Mouse (Mus musculus) kidney, adult 2 months (tissue): ENCODE data around the gene Pdcd5. TPM values are rescaled to one million over a fixed set of nuclear protein-coding genes. Genes with fewer than 3 reads are reported as not detected.

Experiments used
- DNase-seq: peaks from one replicate; pipeline ENCODE4 v3.0.0; 2021
- H3K27ac ChIP-seq: fragments of 200-500 bp; 2 replicates; pipeline ENCODE4 v1.5.1; 2012; ENCODE audit warnings: low read depth, low read length, control low read depth, inconsistent platforms; ENCODE audit not compliant: insufficient read depth
- H3K27me3 ChIP-seq: fragments of 200-500 bp; replicated peaks from 2 replicates; pipeline ENCODE4 v1.6.1; 2012; ENCODE audit warnings: mild to moderate bottlenecking, moderate library complexity, low read length, inconsistent platforms; ENCODE audit not compliant: control insufficient read depth, insufficient read depth
- H3K36me3 ChIP-seq: fragments of 200-500 bp; 2 replicates; pipeline ENCODE4 v1.6.1; 2012; ENCODE audit warnings: mild to moderate bottlenecking, moderate library complexity, low read length, inconsistent platforms; ENCODE audit not compliant: control insufficient read depth, insufficient read depth
- H3K4me1 ChIP-seq: fragments of 200-500 bp; 2 replicates; pipeline ENCODE4 v1.6.1; 2011; ENCODE audit warnings: low read length; ENCODE audit not compliant: control insufficient read depth, insufficient read depth
- H3K4me3 ChIP-seq: fragments of 200-500 bp; 2 replicates; pipeline ENCODE4 v1.5.1; 2011; ENCODE audit warnings: mild to moderate bottlenecking, low read depth, low read length, control low read depth; ENCODE audit not compliant: insufficient read depth
- CTCF ChIP-seq: fragments of 200-500 bp; conservative IDR thresholded peaks from 2 replicates; pipeline ENCODE4 v1.5.1; 2011; ENCODE audit warnings: low read depth, mild to moderate bottlenecking, control low read depth, low read length, moderate library complexity, mixed read lengths; ENCODE audit not compliant: insufficient read depth, insufficient read length
- POLR2A ChIP-seq: fragments of 200-500 bp; IDR thresholded peaks from one replicate; pipeline ENCODE4 v1.6.1; 2011; ENCODE audit warnings: low read depth, low read length, control low read depth
- WGBS: fragments of 180-500 bp; shearing (Covaris S2); methylation state at CpG from one replicate; pipeline ENCODE4 v1.1.7; 2018; 5-methylcytosine and 5-hydroxymethylcytosine counted together
- polyA plus RNA-seq: library from polyadenylated mRNA; depleted of rRNA; stranded (reverse); fragments of >200 nt; gene quantifications from 2 replicates; pipeline ENCODE4 v1.2.3, GENCODE M21; 2012

Pdcd5 gene
- polyA plus RNA-seq, 1 experiment = 57.4 TPM

GRCm38 (mm10) chr7:35640072-35640471 lies 7.2 kb downstream of the Pdcd5 start:
- no peak for TF ChIP-seq CTCF
- no peak for TF ChIP-seq POLR2A
- WGBS = 71% methylated on average over 6 of the region's 6 CpGs
- H3K4me3 ChIP-seq = no peak overlapping the region
- H3K4me1 ChIP-seq = no peaks in the 10 kb centered on the region
- H3K27ac ChIP-seq = no peak overlapping the region
- no peak for DNase-seq
- 0 out of 2 replicates have a peak, but pooled peaks cover 2% of the 10 kb centered on the region for H3K36me3 ChIP-seq
- no peaks in the 10 kb centered on the region for H3K27me3 ChIP-seq

GRCm38 (mm10) chr7:35636874-35637273 lies 10.4 kb downstream of the Pdcd5 start:
- Histone ChIP-seq H3K4me1 (no peaks in the 10 kb centered on the region), H3K36me3 (0 out of 2 replicates have a peak, but pooled peaks cover 2% of the 10 kb centered on the region), H3K27me3 (no peaks in the 10 kb centered on the region), H3K27ac (no peak overlapping the region), H3K4me3 (no peak overlapping the region)
- 94% methylated on average over 9 of the region's 9 CpGs for WGBS
- DNase-seq = no peak
- TF ChIP-seq POLR2A (no peak), CTCF (no peak)

- TF ChIP-seq CTCF (peak; percentile 42), POLR2A (no peak)
- H3K36me3 ChIP-seq = no peaks in the 10 kb centered on the region; the same call in 1 of the 2 replicates
- H3K4me1 ChIP-seq = no peaks in the 10 kb centered on the region
- no peak overlapping the region for H3K4me3 ChIP-seq
- H3K27ac ChIP-seq = no peak overlapping the region
- DNase-seq = peak; percentile 24
- WGBS = 47% methylated on average over 6 of the region's 6 CpGs
- no peaks in the 10 kb centered on the region for H3K27me3 ChIP-seq
Observed at GRCm38 (mm10) chr7:35636229-35636628, 11.1 kb downstream of the Pdcd5 start.

- Histone ChIP-seq H3K27ac (no peak overlapping the region), H3K4me1 (no peaks in the 10 kb centered on the region), H3K4me3 (no peak overlapping the region), H3K36me3 (no peaks in the 10 kb centered on the region; the same call in 1 of the 2 replicates), H3K27me3 (no peaks in the 10 kb centered on the region)
- DNase-seq = peak; percentile 10
- TF ChIP-seq CTCF (peak; percentile 71), POLR2A (no peak)
- 83% methylated on average over 5 of the region's 5 CpGs for WGBS
Observed at GRCm38 (mm10) chr7:35628496-35628895, 18.8 kb downstream of the Pdcd5 start.

- H3K36me3 ChIP-seq = no peaks in the 10 kb centered on the region; the same call in 1 of the 2 replicates
- H3K4me3 ChIP-seq = no peak overlapping the region
- DNase-seq = no peak
- TF ChIP-seq POLR2A (no peak), CTCF (no peak)
- H3K4me1 ChIP-seq = no peaks in the 10 kb centered on the region
- H3K27ac ChIP-seq = no peak overlapping the region
- WGBS = 78% methylated on average over 10 of the region's 10 CpGs
- no peaks in the 10 kb centered on the region for H3K27me3 ChIP-seq
Observed at GRCm38 (mm10) chr7:35627371-35627770, 19.9 kb downstream of the Pdcd5 start.

DNA sequence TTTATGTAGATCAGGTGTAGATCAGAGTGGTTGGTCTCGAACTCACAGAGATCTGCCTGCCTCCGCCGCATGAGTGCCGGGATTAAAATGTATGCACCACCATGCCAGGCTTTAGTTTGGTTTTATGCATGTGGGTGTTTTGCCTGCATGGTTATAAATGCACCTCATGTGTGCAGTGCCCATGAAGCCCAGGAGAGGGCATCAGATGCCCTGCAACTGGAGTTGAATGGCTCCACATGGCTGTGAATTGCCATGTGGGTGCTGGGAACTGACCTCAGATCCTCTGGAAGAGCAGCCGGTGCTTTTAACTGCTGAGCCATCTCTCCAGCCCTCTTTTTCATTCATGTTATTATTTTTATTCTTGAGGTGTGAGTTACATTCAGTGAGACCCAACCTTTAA lies 21.3 kb downstream of the Pdcd5 start:
- Histone ChIP-seq H3K27ac (no peak overlapping the region), H3K36me3 (no peaks in the 10 kb centered on the region), H3K27me3 (no peaks in the 10 kb centered on the region), H3K4me1 (no peaks in the 10 kb centered on the region), H3K4me3 (no peak overlapping the region)
- WGBS = 97% methylated on average over 5 of the region's 5 CpGs
- no peak for TF ChIP-seq POLR2A
- TF ChIP-seq CTCF = no peak
- no peak for DNase-seq

DNA sequence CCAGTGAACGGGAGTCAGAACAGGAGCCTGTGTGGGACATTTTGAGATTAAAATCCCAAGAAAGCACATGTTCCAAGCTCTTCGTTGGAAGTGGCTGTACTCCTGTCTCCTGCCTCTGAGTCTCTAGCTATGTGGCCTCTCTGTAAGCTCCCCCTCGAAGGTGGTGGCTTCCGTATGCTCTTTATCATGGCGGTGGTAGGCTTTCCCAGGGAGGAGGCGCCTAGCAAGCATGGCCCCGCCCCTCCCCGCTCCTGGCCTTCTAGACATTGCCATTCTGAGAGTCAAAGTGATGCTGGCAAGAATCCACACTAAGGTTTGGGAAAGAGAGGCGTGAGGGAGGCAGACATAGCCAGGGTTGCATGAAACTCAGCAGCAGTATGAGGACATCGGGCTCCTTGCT lies 24.7 kb downstream of the Pdcd5 start:
- 92% methylated on average over 10 of the region's 10 CpGs for WGBS
- no peak for TF ChIP-seq CTCF
- no peak for TF ChIP-seq POLR2A

DNA sequence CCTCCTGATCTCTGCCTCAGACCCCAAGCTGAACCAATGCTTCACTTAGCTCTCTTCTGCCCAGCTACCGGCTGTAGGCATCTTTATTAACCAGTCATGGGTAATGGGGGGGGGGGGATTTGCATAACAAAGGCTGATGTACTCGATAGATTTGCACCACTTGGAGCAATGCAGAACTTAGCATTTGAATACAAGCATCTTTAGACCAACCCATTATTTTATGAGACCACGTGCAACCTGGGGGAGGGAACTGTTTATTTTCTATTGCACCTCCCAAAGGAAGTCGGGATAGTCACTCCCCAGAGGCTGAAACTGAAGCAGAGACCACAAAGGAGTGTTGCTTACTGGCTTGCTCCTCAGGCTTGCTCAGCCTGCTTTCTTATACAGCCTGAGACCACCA lies 29.8 kb downstream of the Pdcd5 start:
- no peaks in the 10 kb centered on the region for H3K27me3 ChIP-seq
- H3K4me1 ChIP-seq = no peaks in the 10 kb centered on the region
- no peak for TF ChIP-seq CTCF
- no peak for TF ChIP-seq POLR2A
- H3K27ac ChIP-seq = no peak overlapping the region
- no peak overlapping the region for H3K4me3 ChIP-seq
- 63% methylated on average over 4 of the region's 4 CpGs for WGBS
- H3K36me3 ChIP-seq = no peaks in the 10 kb centered on the region
- no peak for DNase-seq

More for the DNA sequence above, 24.7 kb downstream of the Pdcd5 start:
- Histone ChIP-seq H3K27ac (no peak overlapping the region), H3K36me3 (no peaks in the 10 kb centered on the region), H3K27me3 (no peaks in the 10 kb centered on the region), H3K4me1 (no peaks in the 10 kb centered on the region), H3K4me3 (no peak overlapping the region)
- DNase-seq = no peak
